Mouse (Mus musculus) lung, postnatal 0 days (tissue): Measurements from ENCODE around the gene Grk3.

Experiments
- CTCF ChIP-seq: IDR thresholded peaks from 2 replicates; pipeline ENCODE4 v1.5.1; 2016; ENCODE audit warnings: antibody characterized with exemption, mild to moderate bottlenecking
- EP300 ChIP-seq: IDR thresholded peaks from 2 replicates; pipeline ENCODE4 v1.6.1; 2016; ENCODE audit warnings: antibody characterized with exemption, mild to moderate bottlenecking, control low read depth

DNA sequence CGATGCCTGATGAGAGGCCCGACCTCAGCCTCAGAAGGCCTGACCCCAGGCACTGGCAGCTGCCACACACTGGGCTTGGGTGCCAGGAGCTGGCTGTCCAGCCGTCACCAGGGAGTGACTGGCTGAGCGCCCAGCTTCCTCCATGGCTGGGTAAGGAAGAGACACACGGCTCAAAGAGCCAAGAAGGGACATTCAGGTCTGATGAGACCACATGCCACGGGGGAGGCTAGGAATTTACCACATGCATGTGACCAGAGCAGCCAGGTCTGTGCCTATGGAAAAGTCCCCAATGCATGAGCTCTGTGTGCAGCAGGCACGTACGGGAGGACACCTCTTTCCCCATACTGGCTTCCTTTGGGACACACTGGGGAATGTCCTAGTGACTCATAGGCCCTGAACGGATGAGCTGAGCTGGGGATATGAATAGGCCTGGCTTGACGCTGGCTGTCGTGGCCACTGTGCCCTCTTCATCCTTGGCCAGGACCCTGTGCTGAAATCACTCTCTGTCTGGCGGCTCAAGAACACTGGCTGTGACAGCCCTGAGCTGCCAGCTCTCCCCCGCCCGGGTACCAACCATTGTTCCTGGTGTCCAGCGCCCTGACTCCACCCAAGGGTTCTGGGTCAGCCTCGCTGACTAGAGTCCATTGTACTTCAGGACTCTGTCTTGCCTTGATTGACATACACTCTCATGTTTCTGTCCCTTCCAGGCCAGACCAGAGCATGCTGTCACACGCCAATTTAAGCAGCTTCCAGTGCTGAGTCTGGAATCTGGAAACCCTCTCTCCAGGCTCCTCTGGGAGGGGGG lies 128.7 kb downstream of the Grk3 start:
- no peak for TF ChIP-seq CTCF
- no peak for TF ChIP-seq EP300
